Mouse (Mus musculus): ENCODE data around the gene Gm42417.

Gm42417 gene

GRCm38 (mm10) chr1:36564101-36564500, 24.9 kb upstream of the Gm42417 start:
- peak; percentile 84 to 87 for DNase-seq (ENCODE audit: low spot score in 2 of 2)

DNA sequence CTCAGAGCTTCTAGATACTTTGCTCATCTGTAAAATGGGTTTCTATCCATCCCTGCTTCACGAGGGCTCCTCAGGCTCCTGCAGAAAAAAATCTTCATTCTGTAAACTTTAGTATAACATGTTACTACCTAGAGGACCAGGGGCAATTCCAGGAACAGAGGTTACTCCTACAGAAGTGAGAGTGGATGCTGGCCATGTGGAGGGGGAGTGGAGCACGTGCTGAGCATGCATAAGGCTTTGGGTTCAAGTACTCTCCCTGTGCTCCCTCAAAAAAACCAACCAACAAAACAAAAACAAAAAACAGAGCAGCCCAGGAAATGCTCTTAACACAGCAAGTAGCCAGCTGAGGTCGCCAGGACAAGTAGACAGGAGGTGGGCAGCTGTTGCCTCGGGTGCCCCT, 24.4 kb upstream of the Gm42417 start:
- DNase-seq (ENCODE audit: low spot score in 2 of 2): no peak

DNA sequence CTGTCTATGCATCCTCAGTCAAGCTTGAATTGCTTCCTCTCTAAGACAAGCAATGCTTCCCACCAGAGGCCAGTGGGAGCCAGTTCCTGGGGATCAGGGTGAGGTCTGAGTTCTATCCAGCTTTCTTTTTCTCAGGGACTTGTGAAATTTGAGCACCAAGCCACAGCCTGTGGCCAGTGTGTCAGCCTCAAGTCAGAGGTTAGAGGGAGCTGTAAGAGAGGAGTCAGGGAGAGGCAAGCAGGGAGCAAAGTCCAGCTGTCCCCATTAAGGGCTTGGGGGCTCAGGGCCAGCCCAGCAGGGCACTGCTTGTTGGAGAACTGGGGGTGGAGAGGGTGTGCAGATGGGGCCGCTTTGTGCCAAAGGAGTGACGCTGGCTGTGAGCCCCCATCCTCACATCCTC, 24.0 kb upstream of the Gm42417 start:
- DNase-seq (ENCODE audit: low spot score in 2 of 2): peak; percentile 62 to 75

DNA sequence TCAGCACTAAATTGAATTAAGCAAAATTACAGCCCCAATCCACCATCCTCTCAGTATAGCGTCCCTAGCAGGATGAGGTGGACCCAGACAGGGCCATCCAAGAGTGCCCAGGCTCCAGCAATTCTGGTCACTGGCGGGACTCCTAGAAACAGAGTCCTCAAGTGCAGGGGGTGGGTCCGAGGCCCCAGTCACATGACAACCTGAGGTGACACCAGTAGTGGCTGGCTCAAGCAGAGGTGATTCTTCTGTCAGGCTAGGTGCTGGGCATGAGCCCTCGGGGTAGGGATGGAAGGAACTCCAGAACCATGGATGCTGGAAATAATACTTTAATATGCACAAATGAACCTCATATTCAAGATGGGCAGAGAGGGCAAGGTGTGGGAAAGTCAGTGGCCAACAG, 23.2 kb upstream of the Gm42417 start:
- DNase-seq (ENCODE audit: low spot score in 2 of 2): no peak

DNA sequence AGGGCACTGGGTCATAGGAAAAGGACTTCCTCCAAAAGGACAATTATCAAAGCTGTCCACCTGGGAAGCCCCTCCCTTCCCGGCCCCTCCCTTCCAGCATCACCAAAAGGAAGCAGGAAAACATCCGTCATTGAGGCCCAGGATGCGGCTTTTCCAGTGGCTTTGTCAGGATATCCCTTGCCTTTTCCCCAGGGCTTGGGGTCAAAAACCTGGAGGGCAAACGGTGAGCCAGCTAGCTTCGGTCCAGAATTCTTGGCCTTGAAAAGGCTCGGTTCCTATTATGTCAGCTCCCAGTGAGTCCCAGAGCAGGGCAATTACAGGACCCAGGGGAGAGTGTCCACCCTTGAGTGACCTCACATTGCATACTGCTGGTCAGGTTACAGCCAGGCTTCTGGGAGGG, 21.7 kb upstream of the Gm42417 start:
- peak; percentile 66 to 85 for DNase-seq (ENCODE audit: low spot score in 2 of 2)

DNA sequence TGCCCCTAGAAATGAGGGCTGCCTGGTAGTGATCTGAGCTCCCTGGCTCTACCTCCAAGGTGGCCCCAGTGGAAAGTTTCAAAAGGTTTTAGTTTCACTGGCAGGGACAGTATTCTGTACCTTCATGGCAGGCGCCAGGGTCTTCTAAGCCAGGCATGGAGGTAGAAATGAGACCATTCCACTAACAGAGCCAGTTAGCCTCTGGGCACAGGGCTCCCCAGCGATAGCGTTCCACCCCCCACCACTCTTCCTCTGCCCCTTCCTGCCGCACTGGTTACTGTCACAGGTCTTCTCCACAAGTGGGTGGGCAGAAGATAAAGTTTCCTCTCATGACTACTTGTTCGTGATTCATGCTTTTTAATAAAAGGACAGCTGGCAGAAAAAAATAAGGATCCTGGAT, 20.7 kb upstream of the Gm42417 start:
- no peak for DNase-seq (ENCODE audit: low spot score in 2 of 2)

GRCm38 (mm10) chr1:36559256-36559655, 20.0 kb upstream of the Gm42417 start:
- DNase-seq (ENCODE audit: low spot score in 2 of 2): no peak

GRCm38 (mm10) chr1:36558031-36558993, 19.1 kb upstream of the Gm42417 start, which contains the start of gene Sema4c:
Sema4c (minus strand) TSS chr1:36558349.
- peak in 1 of 2 experiments; percentile 70 for DNase-seq (ENCODE audit: low spot score in 2 of 2)

DNA sequence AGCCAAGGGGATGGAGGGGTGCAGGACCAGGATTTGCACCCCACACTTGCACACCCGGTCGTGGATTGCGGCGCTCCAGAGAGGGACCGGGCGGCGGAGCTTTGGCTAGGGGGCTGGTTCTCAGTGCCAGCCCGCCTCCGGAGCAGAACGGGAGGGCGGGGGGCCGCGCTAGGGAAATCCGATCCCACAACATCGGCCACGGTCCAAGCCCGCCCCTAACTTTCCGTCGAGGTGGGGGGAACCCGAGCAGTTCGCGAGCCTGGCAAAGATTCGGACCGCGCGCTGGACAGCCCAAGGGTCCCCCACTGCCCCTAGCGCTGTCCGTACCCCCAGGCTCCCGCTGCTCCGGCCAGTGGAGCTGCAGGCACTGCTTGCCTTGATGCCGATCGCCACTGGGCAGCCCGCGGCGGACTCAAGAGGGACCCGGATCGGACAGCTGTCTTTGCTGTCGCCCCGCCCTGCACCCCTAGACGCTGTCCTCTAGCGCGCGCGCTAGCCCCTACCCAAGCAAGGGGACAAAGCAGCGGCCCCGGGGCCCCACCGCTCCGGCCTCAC, 18.3 kb upstream of the Gm42417 start:
- DNase-seq (ENCODE audit: low spot score in 2 of 2): peak; percentile 89 to 90

DNA sequence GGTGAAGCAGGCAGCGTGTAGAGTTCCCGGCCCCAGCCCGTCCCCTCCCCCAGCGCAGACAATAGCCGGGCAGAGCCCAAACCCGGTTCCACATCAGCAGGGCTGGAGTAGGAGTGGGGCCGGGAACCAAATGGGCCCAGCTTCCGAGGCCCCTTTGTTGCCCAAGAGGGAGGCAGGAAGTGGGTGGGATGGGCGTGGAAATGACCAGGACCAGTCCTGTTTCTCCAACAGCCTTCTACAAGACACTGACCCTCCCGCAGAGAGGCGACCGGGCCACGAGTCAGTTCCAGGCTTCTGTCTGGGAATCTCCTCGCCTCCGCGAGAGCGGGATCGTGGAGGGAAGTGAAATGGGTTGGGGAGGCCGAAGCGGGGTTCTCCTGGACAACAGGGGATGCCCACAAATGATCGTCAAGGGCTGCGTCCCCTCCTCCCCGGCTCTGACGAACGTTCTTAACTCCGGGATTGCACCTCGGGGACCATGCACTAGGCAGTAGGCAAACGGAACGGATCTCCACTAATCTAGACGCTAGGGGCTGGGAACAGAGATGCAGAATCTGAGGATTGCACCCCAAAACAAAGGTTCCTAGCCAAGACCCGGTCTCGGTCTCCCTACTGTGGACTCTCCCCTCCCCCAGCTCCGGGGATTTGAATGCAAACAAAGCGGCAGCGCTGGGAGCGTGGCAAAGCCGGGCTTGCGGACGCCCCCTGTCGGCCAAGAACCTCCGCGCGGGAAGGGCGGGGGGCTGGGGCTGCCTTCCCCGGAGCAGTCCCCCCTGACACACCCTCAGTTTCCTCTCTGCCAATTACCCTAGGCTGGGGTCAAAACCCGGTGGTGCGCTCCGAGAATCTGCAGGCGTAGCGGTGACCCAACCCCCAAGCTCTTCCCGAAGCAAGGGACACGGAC, 17.6 kb upstream of the Gm42417 start:
- peak; percentile 93 to 95 for DNase-seq (ENCODE audit: low spot score in 2 of 2)

GRCm38 (mm10) chr1:36555798-36556395, 16.7 kb upstream of the Gm42417 start:
- peak in 1 of 2 experiments; percentile 56 for DNase-seq (ENCODE audit: low spot score in 2 of 2)

GRCm38 (mm10) chr1:36554633-36555399, 15.6 kb upstream of the Gm42417 start:
- DNase-seq (ENCODE audit: low spot score in 2 of 2): peak in 1 of 2 experiments; percentile 73

- no peak for DNase-seq (ENCODE audit: low spot score in 2 of 2)
Measured at GRCm38 (mm10) chr1:36552506-36552905, 13.3 kb upstream of the Gm42417 start.

DNA sequence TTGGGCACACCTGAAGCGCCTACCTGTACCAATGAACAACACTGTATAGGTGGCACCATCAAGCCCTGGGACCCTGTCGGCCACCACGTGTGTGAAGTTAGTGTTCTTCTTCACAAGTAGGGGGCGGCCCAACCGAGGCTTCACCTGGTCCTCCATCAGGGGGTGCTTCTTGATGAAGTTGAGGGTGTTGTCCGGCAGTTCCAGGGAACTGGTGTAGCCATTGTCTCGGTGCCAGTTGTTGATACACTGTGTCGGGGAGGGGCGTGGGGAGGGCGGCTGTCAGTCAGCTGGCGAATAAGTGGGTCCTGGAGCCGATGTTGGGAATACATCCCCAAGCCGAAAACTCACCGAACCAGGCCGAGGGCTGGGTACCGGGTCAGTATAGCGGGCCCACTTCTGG, 12.7 kb upstream of the Gm42417 start:
- DNase-seq (ENCODE audit: low spot score in 2 of 2): no peak

- DNase-seq (ENCODE audit: low spot score in 2 of 2): no peak
Measured at GRCm38 (mm10) chr1:36550075-36550863, 11.0 kb upstream of the Gm42417 start.

- no peak for DNase-seq (ENCODE audit: low spot score in 2 of 2)
Measured at GRCm38 (mm10) chr1:36549491-36549890, 10.3 kb upstream of the Gm42417 start.

- DNase-seq (ENCODE audit: low spot score in 2 of 2): no peak
Measured at GRCm38 (mm10) chr1:36548771-36549170, 9.5 kb upstream of the Gm42417 start.

DNA sequence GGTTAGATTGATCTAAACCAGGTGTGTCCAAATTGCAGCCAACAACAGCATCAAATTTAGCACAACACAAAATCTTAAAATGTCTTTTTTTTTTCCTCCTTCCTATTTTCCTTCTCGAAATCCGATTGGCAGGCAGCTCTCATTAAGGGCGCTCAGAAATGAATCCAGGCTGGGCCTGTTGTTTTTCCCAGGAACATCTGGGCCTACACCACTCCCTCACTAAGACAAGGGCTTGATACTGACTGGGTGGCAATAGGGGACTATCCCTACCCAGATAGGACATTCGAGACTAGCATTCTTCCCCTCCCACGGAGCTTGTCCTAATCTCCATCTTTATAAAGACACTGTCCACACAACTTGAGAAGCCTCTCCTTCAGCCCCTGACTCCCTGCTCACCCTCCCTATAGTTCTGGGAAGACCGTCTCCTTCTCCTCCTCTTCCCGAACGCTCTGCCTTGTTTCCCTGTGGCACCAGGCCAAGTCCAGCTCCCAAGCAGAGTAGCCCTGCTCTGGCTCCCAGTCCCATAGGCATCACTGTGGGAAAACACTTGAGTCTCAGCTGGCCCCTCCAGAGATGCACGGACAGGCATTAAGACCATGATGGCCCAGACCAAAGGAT, 8.9 kb upstream of the Gm42417 start:
- DNase-seq (ENCODE audit: low spot score in 2 of 2): peak in 1 of 2 experiments; percentile 55

- DNase-seq (ENCODE audit: low spot score in 2 of 2): peak; percentile 99
Measured at GRCm38 (mm10) chr1:36546888-36547471, 7.8 kb upstream of the Gm42417 start, which contains the start of gene Ankrd39. Ankrd39 (minus strand) TSS chr1:36547445.
